Mouse (Mus musculus) hindbrain, postnatal 0 days (tissue): ENCODE measurements at regions not wholly inside any gene's neighbourhood (a gene's known extent, or its start where the extent isn't known, plus 50 kb on each side); places are given as distances from the start of the nearest gene placed in this dataset.
A peak's percentile ranks its signal among the peaks of the same experiment; 100 is the strongest.

Source experiments
- ATAC-seq: fragments of 200-750 bp; cut with Nextera tagmentation; 2 replicates; pipeline ENCODE4 v1.8.0; 2017; ENCODE audit warnings: mild to moderate bottlenecking, moderate TSS enrichment, moderate library complexity
- DNase-seq: peaks from one replicate; pipeline ENCODE4 v3.0.0-alpha.2; 2015; ENCODE audit warnings: low spot score
- H3K27ac ChIP-seq: fragments of 300-500 bp; sonication (generic); 2 replicates; pipeline ENCODE4 v1.5.1; 2014; ENCODE audit warnings: mild to moderate bottlenecking
- H3K27me3 ChIP-seq: fragments of 300-500 bp; sonication (generic); 2 replicates; pipeline ENCODE4 v1.6.1; 2014; ENCODE audit warnings: low read length, mixed read lengths; ENCODE audit not compliant: insufficient read depth
- H3K36me3 ChIP-seq: fragments of 300-500 bp; sonication (generic); 2 replicates; pipeline ENCODE4 v1.6.1; 2014; ENCODE audit warnings: low read length, mixed read lengths; ENCODE audit not compliant: insufficient read depth
- H3K4me1 ChIP-seq: fragments of 300-500 bp; sonication (generic); 2 replicates; pipeline ENCODE4 v1.6.1; 2014; ENCODE audit warnings: antibody characterized with exemption, low read length, mixed read lengths; ENCODE audit not compliant: insufficient read depth
- H3K4me2 ChIP-seq: fragments of 300-500 bp; sonication (generic); 2 replicates; pipeline ENCODE4 v1.6.1; 2014; ENCODE audit warnings: low read depth, mild to moderate bottlenecking, low read length, moderate library complexity, mixed read lengths
- H3K4me3 ChIP-seq: fragments of 300-500 bp; sonication (generic); 2 replicates; pipeline ENCODE4 v1.5.1; 2014; ENCODE audit warnings: low read length
- H3K9ac ChIP-seq: fragments of 300-500 bp; sonication (generic); replicated peaks from 2 replicates; pipeline ENCODE4 v1.6.1; 2014; ENCODE audit warnings: mild to moderate bottlenecking, low read length, moderate library complexity, mixed read lengths
- H3K9me3 ChIP-seq: fragments of 300-500 bp; sonication (generic); 2 replicates; pipeline ENCODE4 v1.6.1; 2016; ENCODE audit warnings: low read length, mixed read lengths
- CTCF ChIP-seq: IDR thresholded peaks from 2 replicates; pipeline ENCODE4 v1.5.1; 2016; ENCODE audit warnings: antibody characterized with exemption, control low read depth, low read depth
- WGBS: fragments of 180-500 bp; shearing (Covaris S2); extraction: QIAGEN DNeasy Blood & Tissue Kit; methylation state at CpG from one replicate; pipeline ENCODE4 v1.1.7; 2014; 5-methylcytosine and 5-hydroxymethylcytosine counted together

GRCm38 (mm10) chr16:78156876-78157232 is 144.4 kb upstream of the Cxadr start:
- ATAC-seq (0 out of 2 replicates have a peak, but pooled peaks have one; percentile 35), DNase-seq (no peak)
- Histone ChIP-seq H3K4me1 (no peaks in the 10 kb centered on the region), H3K27me3 (no peaks in the 10 kb centered on the region), H3K9me3 (no peaks in the 10 kb centered on the region), H3K4me3 (no peak overlapping the region), H3K27ac (no peak overlapping the region), H3K36me3 (no peaks in the 10 kb centered on the region), H3K9ac (no peak overlapping the region), H3K4me2 (no peak overlapping the region)
- no peak for TF ChIP-seq CTCF
- WGBS, result 54% methylated on average over 3 of the region's 3 CpGs

GRCm38 (mm10) chr16:78156138-78156875 is 145.0 kb upstream of the Cxadr start:
- H3K4me2 ChIP-seq, result peak overlapping the region; percentile 35
- H3K9ac ChIP-seq, result no peak overlapping the region
- no peaks in the 10 kb centered on the region for H3K36me3 ChIP-seq
- 9% methylated on average over 7 of the region's 7 CpGs for WGBS
- TF ChIP-seq CTCF, result peak; percentile 80
- H3K4me3 ChIP-seq, result no peak overlapping the region; the same call in 1 of the 2 replicates
- no peaks in the 10 kb centered on the region for H3K27me3 ChIP-seq
- no peak overlapping the region for H3K27ac ChIP-seq
- H3K4me1 ChIP-seq, result no peaks in the 10 kb centered on the region
- ATAC-seq (peak; percentile 95), DNase-seq (peak; percentile 90)
- H3K9me3 ChIP-seq, result no peaks in the 10 kb centered on the region

GRCm38 (mm10) chr16:78153899-78154605 is 147.2 kb upstream of the Cxadr start:
- DNase-seq (no peak), ATAC-seq (no peak)
- no peaks in the 10 kb centered on the region for H3K27me3 ChIP-seq
- H3K4me2 ChIP-seq, result no peak overlapping the region
- no peak for TF ChIP-seq CTCF
- no peaks in the 10 kb centered on the region for H3K36me3 ChIP-seq
- H3K9ac ChIP-seq, result no peak overlapping the region
- WGBS, result 87% methylated on average over 2 of the region's 2 CpGs
- no peak overlapping the region for H3K27ac ChIP-seq
- H3K9me3 ChIP-seq, result no peaks in the 10 kb centered on the region
- no peak overlapping the region for H3K4me3 ChIP-seq
- no peaks in the 10 kb centered on the region for H3K4me1 ChIP-seq

GRCm38 (mm10) chr16:78144146-78144545 is 157.1 kb upstream of the Cxadr start:
- no peak overlapping the region for H3K27ac ChIP-seq
- DNase-seq, result no peak
- no peaks in the 10 kb centered on the region for H3K4me1 ChIP-seq
- no peak overlapping the region for H3K4me3 ChIP-seq
- no peaks in the 10 kb centered on the region for H3K9me3 ChIP-seq
- H3K36me3 ChIP-seq, result no peaks in the 10 kb centered on the region
- no peak for TF ChIP-seq CTCF
- no peak overlapping the region for H3K4me2 ChIP-seq
- no peak overlapping the region for H3K9ac ChIP-seq
- no peak for ATAC-seq
- WGBS, result 89% methylated on average over 1 of the region's 1 CpGs
- H3K27me3 ChIP-seq, result no peaks in the 10 kb centered on the region

GRCm38 (mm10) chr16:78135501-78135900 is 165.8 kb upstream of the Cxadr start:
- H3K27me3 ChIP-seq, result no peaks in the 10 kb centered on the region
- H3K9ac ChIP-seq, result no peak overlapping the region
- H3K4me1 ChIP-seq, result no peaks in the 10 kb centered on the region
- no peak for TF ChIP-seq CTCF
- ATAC-seq (no peak), DNase-seq (peak; percentile 9)
- H3K4me2 ChIP-seq, result no peak overlapping the region
- H3K4me3 ChIP-seq, result no peak overlapping the region
- no peak overlapping the region for H3K27ac ChIP-seq
- no peaks in the 10 kb centered on the region for H3K36me3 ChIP-seq
- WGBS, result 71% methylated on average over 5 of the region's 5 CpGs
- H3K9me3 ChIP-seq, result no peaks in the 10 kb centered on the region

GRCm38 (mm10) chr16:78134531-78134930 is 166.8 kb upstream of the Cxadr start:
- Histone ChIP-seq H3K27me3 (no peaks in the 10 kb centered on the region), H3K9me3 (no peaks in the 10 kb centered on the region), H3K4me3 (no peak overlapping the region), H3K9ac (no peak overlapping the region), H3K36me3 (no peaks in the 10 kb centered on the region), H3K4me2 (no peak overlapping the region), H3K27ac (no peak overlapping the region), H3K4me1 (no peaks in the 10 kb centered on the region)
- DNase-seq, result no peak
- 85% methylated on average over 7 of the region's 7 CpGs for WGBS
- no peak for ATAC-seq
- TF ChIP-seq CTCF, result no peak

GRCm38 (mm10) chr16:78121668-78122067 is 179.6 kb upstream of the Cxadr start:
- Histone ChIP-seq H3K9ac (no peak overlapping the region), H3K4me3 (no peak overlapping the region), H3K36me3 (no peaks in the 10 kb centered on the region), H3K4me2 (no peak overlapping the region), H3K9me3 (peaks cover 3% of the 10 kb centered on the region; the same call in 1 of the 2 replicates), H3K4me1 (no peaks in the 10 kb centered on the region), H3K27me3 (no peaks in the 10 kb centered on the region), H3K27ac (no peak overlapping the region)
- ATAC-seq (no peak), DNase-seq (no peak)
- 63% methylated on average over 1 of the region's 1 CpGs for WGBS
- no peak for TF ChIP-seq CTCF
